Mouse (Mus musculus) monocyte, adult 5-6 weeks (primary cell): ENCODE results near the gene Xkr7. TPM values are rescaled to one million over a fixed set of nuclear protein-coding genes. Genes with fewer than 3 reads are reported as not detected.

Experiments
- ATAC-seq: fragments of 153-309, 156-312 bp; replicated peaks from 2 replicates; pipeline ENCODE4 v1.8.0; 2017; ENCODE audit warnings: mild to moderate bottlenecking; ENCODE audit not compliant: low TSS enrichment, insufficient number of reproducible peaks, severe bottlenecking, poor library complexity, low FRiP score
- total RNA-seq: library from RNA; stranded (forward); fragments of 200-1000, 200-491, 200-594 nt; gene quantifications from 3 replicates; pipeline ENCODE4 v1.2.3, GENCODE M21; 2017

The Xkr7 gene
- total RNA-seq, 1 experiment from 2014 or later, result not detected

DNA sequence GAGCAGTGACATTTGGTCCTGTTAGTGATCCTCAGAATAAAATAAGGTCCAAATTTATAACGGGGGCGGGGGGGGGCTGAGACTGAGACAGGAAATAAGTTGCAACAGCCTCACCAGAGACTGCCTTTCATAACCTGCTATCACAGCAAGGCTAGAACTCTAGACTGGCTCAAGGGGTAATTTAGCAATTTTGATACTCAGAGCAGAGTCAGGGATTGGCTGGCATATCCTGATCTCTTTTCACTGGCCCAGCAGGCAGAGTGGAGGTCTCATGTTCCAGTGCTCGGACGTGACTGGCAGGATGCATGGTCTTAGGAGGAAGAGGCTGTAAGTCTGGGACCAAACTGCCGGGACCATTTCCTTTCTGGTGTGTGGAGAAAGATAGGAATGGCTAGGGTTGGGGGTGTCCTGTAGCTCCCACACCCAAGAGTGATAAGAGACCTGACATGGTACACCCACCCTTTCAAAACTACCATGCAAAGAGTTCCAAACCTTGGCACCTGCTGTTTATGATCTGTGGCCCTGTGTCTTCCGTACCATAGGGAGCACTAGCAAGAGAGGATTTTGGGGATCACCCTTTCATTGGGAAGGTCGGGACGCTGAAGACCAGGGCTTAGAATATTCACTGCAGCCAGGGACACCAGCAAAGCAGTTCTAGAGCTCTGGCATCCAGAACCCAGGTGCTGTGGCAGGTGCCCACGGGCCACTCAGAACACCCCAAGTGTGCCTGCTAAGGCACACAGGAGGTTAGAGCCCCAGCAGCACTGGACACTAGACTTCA is 32.7 kb downstream of the Xkr7 start:
- no peak for ATAC-seq

DNA sequence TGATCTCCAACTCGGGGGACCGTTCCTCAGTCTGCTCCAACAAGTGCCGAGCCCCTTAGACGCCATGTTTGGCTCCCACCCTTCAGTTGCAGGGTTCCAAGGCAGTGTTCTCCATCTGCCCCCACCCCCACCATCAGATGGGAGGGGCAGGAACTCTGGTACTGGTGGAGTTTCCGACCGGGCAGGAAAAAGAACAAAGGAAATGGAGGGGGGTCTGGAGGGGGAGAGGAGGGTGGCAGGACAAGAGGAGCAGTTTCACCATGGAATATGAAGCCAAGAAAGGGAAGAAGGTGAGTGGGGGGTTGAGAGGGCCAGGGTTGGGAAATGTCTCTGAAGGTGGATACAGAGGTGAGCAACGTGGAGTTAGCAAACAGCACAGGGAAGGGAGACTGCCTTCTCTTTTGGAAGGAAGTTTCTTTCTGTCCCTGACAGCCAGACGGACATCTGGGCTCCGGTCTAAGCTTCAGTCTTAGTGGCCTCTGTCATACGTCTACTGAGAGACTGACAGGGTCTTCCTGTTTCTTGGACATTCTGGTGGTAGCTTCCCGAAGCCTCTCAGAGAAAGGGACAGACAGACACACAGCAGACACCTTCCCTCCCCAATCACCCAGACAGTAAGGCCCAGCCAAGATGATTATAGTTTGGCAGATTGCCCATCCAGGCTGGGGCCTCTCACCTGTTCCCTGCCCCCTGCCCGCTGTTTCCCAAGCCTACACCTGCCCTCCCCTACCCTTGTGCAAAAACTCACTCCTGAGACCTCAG is 34.3 kb downstream of the Xkr7 start, which contains the start of gene Ccm2l:
TSS of gene Ccm2l (plus strand) at position 209 of the 762 bp plus-strand sequence.
- ATAC-seq, result no peak

DNA sequence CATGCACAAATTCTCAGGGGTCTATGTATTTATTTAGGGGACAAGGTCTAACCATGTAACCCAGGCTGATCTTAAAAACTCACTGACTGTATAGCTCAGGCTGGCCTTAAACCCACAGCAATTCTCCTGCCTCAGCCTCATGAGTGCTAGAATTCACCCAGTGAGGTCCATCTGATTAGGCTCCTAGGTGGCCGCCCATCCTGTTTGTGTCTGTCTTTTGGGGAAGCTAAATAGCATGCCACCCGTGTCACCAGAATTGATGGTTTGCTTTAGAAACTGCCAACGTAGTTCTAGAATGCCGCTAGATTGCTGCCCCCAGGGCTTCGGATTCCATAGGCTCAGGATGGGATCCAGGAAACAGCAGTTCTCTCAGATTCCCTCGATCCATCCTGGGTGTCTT is 35.3 kb downstream of the Xkr7 start:
- no peak for ATAC-seq

DNA sequence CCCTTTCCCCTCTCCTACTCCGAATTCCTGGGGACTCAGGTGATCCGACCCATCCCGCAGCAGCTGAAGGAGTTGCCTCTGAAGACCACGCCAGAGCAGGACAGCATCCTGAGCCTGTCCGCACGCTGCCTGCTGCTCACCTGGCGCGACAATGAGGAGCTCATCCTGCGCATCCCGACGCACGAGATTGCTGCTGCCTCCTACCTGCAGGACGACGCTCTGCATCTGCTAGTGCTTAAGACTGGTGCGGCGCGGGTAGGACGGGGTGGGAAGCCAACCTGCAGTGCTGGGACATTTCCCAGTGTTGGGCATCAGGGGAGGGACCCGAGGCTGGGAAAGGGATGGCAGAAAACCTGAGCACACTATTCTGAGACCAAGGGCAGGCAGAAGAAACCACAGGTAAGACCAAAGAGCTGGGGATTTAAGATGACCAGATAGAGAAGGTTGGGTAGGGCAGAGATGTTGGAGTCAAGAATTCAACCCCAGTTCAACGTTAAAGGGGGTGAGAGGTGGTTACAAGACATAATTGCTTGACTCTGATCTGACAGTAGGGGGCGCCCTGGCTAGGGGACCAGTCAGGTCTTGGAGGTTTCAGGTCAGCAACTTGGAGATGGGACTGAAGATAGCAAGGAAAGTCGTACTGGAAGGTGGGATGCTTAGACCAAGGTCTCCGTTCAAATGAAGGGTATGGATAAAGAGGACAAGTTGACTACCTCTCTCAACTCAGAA is 39.3 kb downstream of the Xkr7 start:
- no peak for ATAC-seq

DNA sequence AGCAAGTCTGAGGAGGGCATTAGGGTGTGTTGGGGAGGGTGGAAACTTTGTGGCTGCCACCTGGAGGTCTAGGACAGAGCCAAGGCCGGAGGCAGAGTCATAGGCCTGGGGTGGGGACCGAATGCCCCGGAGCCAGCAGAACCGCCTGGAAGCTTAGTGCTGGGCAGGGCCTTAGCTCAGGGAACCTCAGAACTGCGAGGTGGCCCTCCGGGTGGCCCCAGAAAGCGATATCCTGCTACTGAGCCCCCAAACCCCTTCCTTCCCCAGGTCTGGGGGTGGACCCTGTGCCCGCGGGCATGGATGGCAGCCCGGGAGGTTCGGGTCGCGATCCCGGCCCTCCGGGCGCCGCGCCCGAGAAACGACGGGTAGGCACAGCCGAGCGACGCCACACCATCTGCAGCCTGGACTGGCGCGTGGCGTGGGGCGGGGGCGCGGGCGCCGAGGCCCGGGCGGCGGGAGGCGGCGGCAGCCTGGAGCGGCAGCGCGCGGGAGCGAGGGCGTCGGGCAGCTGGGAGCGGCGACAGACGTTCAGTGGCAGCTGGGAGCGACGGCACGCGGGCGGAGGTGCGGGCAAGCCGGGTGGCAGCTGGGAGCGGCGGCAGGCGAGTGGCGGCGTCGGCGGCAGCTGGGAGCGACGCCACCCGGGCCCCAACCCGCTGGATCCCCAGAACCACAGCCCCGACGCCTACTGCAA is 40.0 kb downstream of the Xkr7 start:
- no peak for ATAC-seq

DNA sequence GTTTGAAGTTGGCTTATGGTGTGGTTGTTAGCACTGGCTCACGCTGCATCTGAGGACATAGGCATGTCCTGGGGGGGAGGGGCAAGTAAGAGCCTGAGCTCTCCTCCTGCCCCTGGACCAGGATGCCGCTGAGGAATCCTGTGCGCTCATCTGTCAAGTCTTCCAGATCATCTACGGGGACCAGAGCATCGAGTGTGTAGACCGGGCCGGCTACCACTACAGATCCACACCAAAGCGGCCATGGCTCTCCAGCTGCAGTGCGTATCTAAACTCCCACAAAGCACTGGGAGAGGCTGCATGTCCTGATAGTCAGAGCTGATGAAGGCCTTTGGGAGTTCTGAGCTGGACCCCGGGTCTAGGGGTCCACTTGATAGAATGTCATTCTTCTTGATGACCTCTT is 43.0 kb downstream of the Xkr7 start:
- no peak for ATAC-seq

DNA sequence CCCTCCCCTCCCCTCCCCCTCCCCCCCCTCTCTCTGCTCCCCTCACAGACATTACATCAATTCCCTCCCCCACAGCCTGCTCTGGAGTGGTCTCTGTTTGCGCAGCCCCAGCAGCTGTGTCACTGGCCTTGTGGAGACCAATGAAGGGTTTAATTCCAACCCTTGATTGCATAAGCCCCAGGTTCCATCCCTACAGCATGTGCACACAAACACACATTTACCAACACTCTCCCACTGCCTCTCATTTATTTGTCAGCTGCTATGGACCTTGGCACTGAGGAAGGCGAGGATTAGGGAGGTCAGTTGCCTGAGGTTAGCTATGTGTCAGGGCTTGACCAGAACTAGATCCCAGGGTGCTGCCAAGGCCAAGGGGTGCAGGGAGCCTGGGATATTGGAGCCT is 44.3 kb downstream of the Xkr7 start:
- 0 out of 2 replicates have a peak, but pooled peaks have one; percentile 19 for ATAC-seq

DNA sequence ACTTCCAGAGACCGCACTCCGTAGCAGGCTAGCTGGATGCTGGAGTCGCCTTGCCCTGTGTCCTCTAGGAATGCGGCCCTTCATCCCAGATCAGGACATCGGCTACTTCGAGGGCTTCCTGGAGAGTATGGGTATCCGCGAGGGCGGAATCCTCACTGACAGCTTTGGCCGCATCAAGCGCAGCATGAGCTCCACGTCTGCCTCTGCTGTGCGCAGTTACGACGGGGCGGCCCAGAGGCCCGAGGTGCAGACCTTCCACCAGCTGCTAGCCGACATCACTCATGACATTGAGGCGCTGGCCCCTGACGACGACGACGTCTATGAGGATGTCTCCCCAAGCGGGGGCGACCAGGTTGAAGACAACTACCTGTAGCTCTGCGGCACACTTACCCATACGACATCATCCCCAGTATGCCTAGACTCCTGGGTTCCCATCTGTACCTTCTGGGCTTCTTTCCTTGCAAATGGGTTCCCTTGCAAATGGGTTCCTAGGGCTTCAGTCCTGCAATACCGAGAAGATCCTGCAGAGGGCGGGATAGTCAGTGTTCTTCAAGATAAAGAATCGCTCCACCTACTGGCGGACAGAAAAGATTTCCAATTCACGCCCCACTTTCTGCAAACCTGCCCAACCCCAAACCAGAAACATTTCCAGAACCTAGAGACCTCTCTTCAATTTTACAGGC is 49.3 kb downstream of the Xkr7 start:
- peak; percentile 54 for ATAC-seq

DNA sequence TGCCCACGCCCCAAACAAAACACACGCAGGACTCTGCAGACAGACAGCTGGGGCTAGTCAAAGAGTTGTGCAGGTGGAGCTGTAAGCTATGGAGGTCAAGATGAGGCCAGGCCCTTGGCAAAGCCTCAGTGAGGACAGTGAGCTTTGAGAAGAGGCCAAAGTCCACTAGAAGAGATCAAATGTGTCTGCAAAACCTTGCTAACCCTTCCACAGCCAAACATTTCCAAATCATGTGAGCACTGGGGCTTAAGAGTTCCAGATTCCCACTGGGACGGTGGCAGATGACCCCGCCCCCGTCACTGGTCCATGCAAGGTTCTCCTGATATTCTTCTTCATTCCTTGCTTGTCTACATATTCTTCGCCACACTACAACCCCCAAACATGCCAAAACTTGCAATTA is 50.2 kb downstream of the Xkr7 start:
- ATAC-seq, result no peak

DNA sequence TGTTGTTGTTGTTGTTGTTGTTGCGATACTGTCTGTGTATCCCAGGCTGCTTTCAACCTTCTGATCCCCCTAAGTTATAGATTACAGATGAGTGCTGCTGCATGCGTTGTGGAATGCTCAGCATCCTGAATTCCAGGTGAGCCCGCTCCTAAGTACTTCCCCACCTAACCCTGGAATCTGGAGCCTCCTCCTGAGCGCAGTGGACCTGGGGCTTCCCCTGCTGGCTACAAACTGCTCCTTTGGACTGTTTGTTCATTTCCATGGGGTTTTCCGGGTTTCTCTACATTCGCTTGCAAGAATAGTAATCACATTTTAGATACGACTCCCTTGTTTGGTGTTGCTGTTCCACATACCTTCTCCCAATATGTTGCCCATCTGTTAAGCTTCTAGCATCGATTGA is 51.6 kb downstream of the Xkr7 start:
- ATAC-seq, result no peak

DNA sequence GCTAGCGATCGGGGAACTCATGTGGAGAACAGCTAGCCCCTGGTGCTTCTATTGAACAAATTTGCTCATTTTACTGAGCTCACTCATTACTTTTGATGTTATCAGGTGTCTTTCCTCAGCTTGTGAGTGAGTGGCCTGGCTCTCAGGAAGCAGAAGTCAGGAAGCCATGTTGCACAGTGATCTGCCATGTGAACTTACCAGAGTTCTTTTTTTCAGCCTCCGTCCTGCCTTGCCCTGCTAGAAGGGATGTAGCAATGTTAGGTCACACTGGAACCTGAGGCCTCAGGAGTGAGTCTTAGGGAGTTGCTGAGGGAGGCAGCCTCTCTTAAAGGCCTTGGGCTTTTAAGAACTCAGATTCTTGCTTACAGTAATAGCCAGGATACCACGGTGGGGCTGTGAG is 52.2 kb downstream of the Xkr7 start:
- ATAC-seq, result peak; percentile 44

DNA sequence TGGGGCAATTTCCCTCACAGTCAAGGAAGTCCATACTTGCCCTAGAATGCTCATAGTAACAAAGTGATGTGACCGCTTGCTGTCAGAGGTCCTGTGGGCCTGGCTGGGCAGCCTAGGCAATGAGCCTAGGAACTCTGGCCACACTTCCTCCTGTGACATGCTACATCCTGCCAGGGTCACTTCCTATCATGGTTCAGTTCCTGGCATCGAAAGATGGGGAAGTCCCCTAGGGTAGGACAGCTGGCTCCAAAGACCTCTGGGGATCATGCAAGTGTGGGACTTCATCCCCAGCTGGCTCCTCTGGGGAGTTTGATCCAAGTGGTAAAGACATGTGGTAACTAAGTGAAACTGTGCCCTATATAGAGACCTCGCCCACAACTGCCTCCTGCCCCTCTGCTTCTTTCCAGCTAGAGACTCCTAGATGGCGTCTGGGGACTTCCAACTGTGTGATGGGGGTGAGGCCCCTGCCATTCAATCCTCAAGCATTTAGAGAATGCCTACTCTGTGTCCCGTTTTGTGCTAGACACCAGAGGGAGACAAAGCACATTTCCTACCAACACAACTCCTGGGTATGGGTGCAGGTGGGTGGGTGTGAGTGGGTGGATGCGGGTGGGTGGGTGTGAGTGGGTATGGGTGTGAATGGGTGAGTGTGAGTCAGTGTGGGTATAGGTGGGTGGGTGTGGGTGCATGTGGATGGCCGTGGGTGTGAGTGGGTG is 52.8 kb downstream of the Xkr7 start:
- ATAC-seq, result peak; percentile 91

DNA sequence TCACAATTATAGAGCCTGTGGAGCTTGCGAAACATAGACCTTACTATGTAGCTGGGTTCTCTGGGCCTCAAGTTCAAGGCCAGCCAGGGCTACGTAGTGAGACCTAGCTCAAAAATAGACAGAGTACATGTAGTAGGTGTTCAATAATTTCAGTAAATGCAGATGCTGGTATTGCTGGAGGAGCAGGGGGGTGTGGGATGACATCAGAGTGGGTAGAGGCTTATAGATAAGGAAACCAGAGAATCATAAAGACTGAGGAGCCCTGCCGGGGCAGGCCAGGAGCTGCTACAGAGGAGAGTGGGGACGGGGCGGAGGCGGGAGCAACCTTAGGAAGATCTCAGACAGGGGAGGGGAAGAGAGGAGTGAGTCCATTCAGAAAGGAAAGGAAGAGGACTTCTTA is 53.9 kb downstream of the Xkr7 start:
- no peak for ATAC-seq

DNA sequence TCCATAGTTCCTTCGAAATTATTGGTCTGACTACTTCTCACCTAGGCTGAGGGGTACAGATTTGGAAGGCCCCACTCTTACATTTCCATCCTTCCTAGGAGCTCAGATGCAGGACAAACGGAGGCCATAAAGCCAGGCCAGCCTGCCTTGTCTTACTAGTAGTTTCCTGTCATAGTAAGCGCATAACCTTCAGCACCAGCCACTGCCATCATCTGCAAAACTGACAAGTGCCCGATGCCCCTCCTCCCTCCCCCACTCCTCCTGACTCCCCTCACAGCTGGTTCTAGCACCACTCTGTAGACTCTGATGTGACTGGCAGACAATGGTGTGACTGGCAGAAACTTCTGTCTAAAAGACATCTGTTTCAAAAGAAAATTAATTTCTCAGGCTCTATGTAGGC is 54.5 kb downstream of the Xkr7 start:
- ATAC-seq, result no peak

DNA sequence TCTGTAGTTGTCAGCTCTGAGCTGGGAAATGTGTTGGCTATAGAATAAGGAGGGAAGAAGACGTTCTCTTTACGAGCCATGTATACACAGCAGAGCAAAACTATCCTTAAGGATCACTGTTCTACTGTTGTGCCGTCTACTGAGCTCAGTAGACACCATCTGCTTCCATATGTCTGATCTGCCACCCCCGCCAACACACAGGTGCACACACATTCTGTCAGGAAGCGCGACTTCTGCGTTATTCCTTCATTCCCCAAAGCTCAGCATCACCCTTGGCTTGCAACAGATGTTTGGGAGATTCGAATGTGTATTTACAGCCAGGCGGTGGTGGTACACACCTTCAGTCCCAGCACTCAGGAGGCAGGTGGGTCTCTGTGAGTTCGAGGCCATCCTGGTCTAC is 55.4 kb downstream of the Xkr7 start:
- ATAC-seq, result no peak

DNA sequence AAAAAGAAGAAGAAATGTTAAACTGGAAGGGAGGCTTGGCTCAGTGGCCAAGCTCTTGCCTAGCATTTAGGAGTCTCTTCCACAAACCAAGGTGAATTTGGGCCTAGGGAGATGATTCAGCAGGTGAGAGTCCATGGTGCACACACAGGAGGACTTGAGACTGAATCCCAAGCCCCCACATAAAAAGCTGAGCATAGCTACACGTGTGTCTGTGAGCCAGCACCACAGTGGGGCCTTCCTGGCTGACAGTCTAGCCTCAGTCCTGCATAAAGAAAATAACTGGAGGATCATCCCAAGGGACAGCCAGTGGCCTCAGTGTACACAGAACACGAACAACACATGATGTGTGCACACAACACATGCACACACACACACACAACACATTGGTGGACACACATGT is 57.7 kb downstream of the Xkr7 start:
- no peak for ATAC-seq

DNA sequence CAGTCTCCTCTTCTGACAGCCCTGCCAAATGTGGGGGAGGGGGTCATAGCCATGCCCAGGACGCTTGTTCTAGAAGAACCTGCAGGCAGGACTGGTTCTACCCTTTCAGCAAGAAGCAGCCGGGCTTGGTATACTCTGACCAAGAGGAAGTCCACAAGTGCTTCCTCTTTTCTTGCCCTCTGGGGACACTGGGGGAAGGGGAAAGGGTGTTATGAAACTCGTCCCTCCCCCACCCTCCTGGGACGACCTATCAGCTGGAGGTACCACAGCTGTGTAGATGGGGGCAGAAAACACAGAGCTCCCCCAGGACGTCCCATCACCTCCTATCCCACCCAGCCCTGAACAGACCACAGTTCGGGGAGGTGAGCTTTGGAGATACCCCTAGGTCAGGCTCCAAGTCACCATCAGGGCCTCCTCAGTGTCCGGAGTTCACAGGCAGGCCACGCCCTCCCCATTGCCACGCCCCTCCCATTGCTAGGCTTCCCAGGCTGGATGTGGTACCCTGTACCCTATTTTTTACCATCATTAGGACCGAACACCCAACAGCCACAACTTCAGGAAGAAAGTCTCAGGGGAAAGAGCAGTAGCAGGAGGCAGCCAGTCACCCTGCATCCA is 59.0 kb downstream of the Xkr7 start:
- ATAC-seq, result peak; percentile 97
